Mouse (Mus musculus) lung, postnatal 25 days (tissue): ENCODE measurements around the gene Tbc1d13.
A peak's percentile ranks its signal among the peaks of the same experiment; 100 is the strongest.
"Not testable (repeated sequence)": the region's sequence is repeated elsewhere in the genome, so short reads cannot be mapped to it uniquely, and the experiment has no call there.

Source experiments
- DNase-seq: peaks from one replicate; pipeline ENCODE4 v3.0.0; 2022; ENCODE audit warnings: low spot score

The Tbc1d13 gene

DNA sequence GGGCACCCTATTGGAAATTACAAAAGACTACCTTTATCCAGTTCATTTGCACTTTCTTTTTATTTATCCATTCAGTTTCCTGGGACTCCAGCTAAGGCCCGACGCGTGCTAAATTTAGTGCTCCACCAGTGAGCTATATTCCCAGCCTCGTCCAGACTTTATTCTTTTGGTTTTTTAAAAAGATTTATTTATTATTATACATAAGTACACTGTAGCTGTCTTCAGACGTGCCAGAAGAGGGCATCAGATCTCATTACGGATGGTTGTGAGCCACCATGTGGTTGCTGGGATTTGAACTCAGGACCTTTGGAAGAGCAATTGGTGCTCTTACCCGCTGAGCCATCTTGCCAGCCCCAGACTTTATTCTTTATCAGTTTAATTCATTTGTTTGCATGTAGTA lies 45.2 kb downstream of the Tbc1d13 start:
- DNase-seq, result not testable (repeated sequence)

GRCm38 (mm10) chr2:30182424-30182823 lies 48.9 kb downstream of the Tbc1d13 start:
- DNase-seq, result no peak

DNA sequence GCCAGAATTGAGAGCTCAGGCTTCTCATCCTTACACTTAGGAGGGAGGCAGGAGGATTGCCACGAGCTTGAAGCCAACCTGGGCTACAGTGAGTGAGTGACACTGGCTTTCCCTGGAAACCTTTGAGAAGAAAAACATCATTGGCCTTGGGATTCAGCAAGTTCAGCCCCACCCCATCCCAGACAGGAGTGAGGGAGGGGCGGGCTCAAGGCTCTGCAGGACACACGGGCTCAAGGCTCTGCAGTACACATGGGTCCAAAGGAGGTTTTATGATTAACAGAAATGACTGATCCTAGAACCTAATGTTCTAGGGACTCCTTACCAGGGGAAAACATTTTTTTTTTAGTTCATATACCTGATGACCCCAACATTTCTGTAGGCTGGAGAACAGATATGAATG lies 50.2 kb downstream of the Tbc1d13 start:
- no peak for DNase-seq

- DNase-seq, result no peak
Observed at GRCm38 (mm10) chr2:30185276-30185675, 51.7 kb downstream of the Tbc1d13 start.

DNA sequence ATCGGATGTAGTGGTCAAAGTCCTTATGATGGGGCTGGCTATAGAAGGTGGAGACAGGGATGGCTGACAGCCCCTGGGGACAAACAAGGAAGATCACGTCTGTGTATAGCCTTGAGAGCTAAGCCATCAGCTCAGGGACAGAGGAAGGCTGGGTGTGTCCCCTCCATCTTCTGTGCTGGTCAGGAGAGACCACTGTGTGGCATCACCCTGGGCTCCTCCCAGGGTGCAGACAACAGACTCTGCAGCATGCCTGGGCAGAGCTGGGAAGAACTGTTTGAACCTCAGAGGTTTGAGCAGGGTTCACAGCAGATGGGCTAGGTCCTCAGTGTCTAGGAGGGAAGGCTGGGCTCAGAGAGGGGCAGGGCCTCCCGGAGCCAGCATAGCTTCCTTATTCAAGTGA lies 52.1 kb downstream of the Tbc1d13 start:
- DNase-seq, result no peak

- no peak for DNase-seq
Observed at GRCm38 (mm10) chr2:30191790-30192580, 58.4 kb downstream of the Tbc1d13 start.

DNA sequence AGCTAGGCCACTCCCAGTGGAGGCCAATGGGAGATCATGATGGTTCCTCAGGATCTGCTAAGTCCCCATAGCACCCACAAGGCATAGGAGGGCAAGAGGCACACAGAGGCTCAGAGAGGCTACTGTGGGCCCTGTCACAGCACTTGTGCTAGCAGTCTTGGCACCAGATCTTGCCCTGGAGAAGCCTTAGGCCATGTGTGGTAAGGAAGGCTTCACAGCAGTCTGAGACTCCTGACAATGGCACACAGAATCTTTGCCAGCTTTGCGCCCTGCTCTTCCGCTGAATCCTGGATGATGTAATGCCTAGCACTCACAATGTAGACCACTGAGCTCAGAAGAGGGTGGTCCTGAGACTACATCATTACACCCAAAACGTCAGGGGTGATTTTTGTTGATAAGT lies 61.1 kb downstream of the Tbc1d13 start:
- no peak for DNase-seq

GRCm38 (mm10) chr2:30198021-30198420 lies 64.5 kb downstream of the Tbc1d13 start:
- DNase-seq, result no peak

DNA sequence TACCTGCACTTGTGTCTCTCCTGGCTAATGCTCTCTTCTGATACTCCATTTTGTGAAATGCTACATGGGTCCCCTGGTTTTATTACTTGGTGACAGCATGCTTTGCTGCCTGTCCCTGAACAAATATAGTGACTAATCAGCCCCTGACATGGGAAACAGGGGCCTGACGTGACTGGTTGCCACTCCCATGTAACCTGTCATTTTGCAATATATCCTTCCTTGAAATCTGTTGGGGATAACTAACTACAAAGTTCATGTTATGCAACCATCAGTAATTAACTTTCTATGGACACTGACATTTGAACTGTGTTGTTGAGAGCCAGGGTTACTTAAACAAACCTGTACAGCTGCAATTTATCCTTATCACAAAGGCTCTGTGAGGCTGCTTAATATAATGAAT lies 66.4 kb downstream of the Tbc1d13 start:
- peak; percentile 50 for DNase-seq

DNA sequence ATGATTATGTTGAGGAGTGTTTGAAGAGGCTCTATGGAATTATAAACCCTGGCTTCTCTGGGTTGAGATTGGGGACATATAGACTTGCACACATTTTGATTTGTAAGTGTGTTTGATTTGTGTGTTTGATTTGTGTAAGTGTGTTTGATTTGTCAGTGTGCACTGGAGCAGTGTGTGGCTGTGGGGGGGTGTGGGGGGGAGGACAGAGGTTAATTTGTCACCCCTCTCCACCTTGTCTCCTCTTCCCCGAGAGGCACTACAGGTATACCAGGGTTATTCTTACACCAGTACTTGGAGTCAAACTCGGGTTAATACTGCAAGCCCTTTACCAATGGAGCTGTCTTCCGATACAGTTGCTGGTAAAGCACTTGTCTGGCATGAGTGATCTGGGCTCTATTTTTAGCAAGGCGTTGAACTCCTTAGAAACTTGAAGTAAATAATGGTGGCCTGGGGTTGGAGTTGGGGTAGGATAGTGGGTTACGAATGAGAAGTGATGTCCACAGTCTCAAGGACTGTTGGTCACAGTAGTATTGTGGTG lies 66.9 kb downstream of the Tbc1d13 start:
- no peak for DNase-seq
